Mouse (Mus musculus) MEL (cell line): ENCODE measurements around the gene Cmc4. TPM values are rescaled to one million over a fixed set of nuclear protein-coding genes. Genes with fewer than 3 reads are reported as not detected.

Source experiments
- DNase-seq: peaks from one replicate; pipeline ENCODE4 v3.0.0; 2011; ENCODE audit warnings: low read depth, low spot score
- H3K27ac ChIP-seq: 2 replicates; pipeline ENCODE4 v1.5.1; 2012; ENCODE audit warnings: low read depth, mild to moderate bottlenecking, control low read depth, low read length, moderate library complexity; ENCODE audit not compliant: control insufficient read depth
- H3K27me3 ChIP-seq, 2 experiments: fragments of 150-350 bp in 1 of 2; sonication (generic) in 1 of 2; 2 replicates each; pipeline ENCODE4 v1.6.1; 2012; ENCODE audit warnings: low read length in 2 of 2, mild to moderate bottlenecking in 2 of 2, improper control_type of control experiment in 1 of 2, moderate library complexity in 1 of 2; ENCODE audit not compliant: insufficient read depth in 2 of 2, control insufficient read depth in 1 of 2
- H3K36me3 ChIP-seq, 2 experiments: 2 replicates each; pipeline ENCODE4 v1.6.1; 2012 to 2014; ENCODE audit warnings: low read length in 2 of 2, improper control_type of control experiment in 1 of 2, inconsistent platforms in 1 of 2, mild to moderate bottlenecking in 1 of 2; ENCODE audit not compliant: insufficient read depth in 2 of 2, control insufficient read depth in 1 of 2
- H3K4me1 ChIP-seq, 2 experiments: fragments of 150-350 bp in 1 of 2; sonication (generic) in 1 of 2; 2 replicates each; pipeline ENCODE4 v1.6.1; 2012; ENCODE audit warnings: low read length in 2 of 2, improper control_type of control experiment in 1 of 2, mild to moderate bottlenecking in 1 of 2; ENCODE audit not compliant: insufficient read depth in 2 of 2, control insufficient read depth in 1 of 2
- H3K4me3 ChIP-seq, 2 experiments: fragments of 150-350 bp in 1 of 2; sonication (generic) in 1 of 2; 2 replicates each; pipeline ENCODE4 v1.5.1; 2012; ENCODE audit warnings: low read depth in 2 of 2, low read length in 2 of 2, mild to moderate bottlenecking in 2 of 2, moderate library complexity in 2 of 2, control low read depth in 1 of 2, improper control_type of control experiment in 1 of 2; ENCODE audit not compliant: control insufficient read depth in 1 of 2, insufficient read depth in 1 of 2
- H3K79me2 ChIP-seq: 2 replicates; pipeline ENCODE4 v1.6.1; 2012; ENCODE audit warnings: mild to moderate bottlenecking, low read length, moderate library complexity; ENCODE audit not compliant: control insufficient read depth, poor library complexity, insufficient read depth
- H3K9ac ChIP-seq: 2 replicates; pipeline ENCODE4 v1.6.1; 2012; ENCODE audit warnings: low read depth, mild to moderate bottlenecking, control low read depth, low read length, moderate library complexity; ENCODE audit not compliant: control insufficient read depth, poor library complexity, severe bottlenecking
- H3K9me3 ChIP-seq: fragments of 150-350 bp; sonication (generic); replicated peaks from 2 replicates; pipeline ENCODE4 v1.6.1; 2012; ENCODE audit warnings: mild to moderate bottlenecking, low read length, improper control_type of control experiment, moderate library complexity; ENCODE audit not compliant: insufficient read depth
- BHLHE40 ChIP-seq: IDR thresholded peaks from 2 replicates; pipeline ENCODE4 v1.6.1; 2012; ENCODE audit warnings: low read depth, mild to moderate bottlenecking, inconsistent platforms, low read length, improper control_type of control experiment, borderline replicate concordance
- CHD1 ChIP-seq: IDR thresholded peaks from 2 replicates; pipeline ENCODE4 v1.6.1; 2012; ENCODE audit warnings: low read depth, mild to moderate bottlenecking, inconsistent platforms, low read length, improper control_type of control experiment
- CHD2 ChIP-seq: IDR thresholded peaks from 2 replicates; pipeline ENCODE4 v1.6.1; 2011; ENCODE audit warnings: low read length, improper control_type of control experiment
- CTCF ChIP-seq, 3 experiments: IDR thresholded peaks in 2 of 3; conservative IDR thresholded peaks in 1 of 3; 2 replicates each; pipeline ENCODE4 v1.5.1; 2011 to 2012; ENCODE audit warnings: low read length in 3 of 3, low read depth in 2 of 3, mild to moderate bottlenecking in 2 of 3, improper control_type of control experiment in 1 of 3, inconsistent platforms in 1 of 3, mixed read lengths in 1 of 3, moderate library complexity in 1 of 3; ENCODE audit not compliant: control insufficient read depth in 1 of 3, insufficient read depth in 1 of 3, poor library complexity in 1 of 3, severe bottlenecking in 1 of 3
- E2F4 ChIP-seq: IDR thresholded peaks from 2 replicates; pipeline ENCODE4 v1.6.1; 2011; ENCODE audit warnings: low read depth, low read length, improper control_type of control experiment, borderline replicate concordance
- EP300 ChIP-seq, 2 experiments: IDR thresholded peaks; 2 replicates each; pipeline ENCODE4 v1.6.1; 2011; ENCODE audit warnings: improper control_type of control experiment in 2 of 2, low read length in 2 of 2, low read depth in 1 of 2, mild to moderate bottlenecking in 1 of 2
- ETS1 ChIP-seq: IDR thresholded peaks from 2 replicates; pipeline ENCODE4 v1.6.1; 2012; ENCODE audit warnings: low read depth, mild to moderate bottlenecking, inconsistent platforms, low read length, improper control_type of control experiment, moderate library complexity
- GABPA ChIP-seq: IDR thresholded peaks from 2 replicates; pipeline ENCODE4 v1.6.1; 2012; ENCODE audit warnings: low read depth, mild to moderate bottlenecking, inconsistent platforms, low read length, improper control_type of control experiment, moderate library complexity
- GATA1 ChIP-seq: IDR thresholded peaks from 2 replicates; pipeline ENCODE4 v1.6.1; 2011; ENCODE audit warnings: low read depth, low read length, improper control_type of control experiment
- HCFC1 ChIP-seq: IDR thresholded peaks from 2 replicates; pipeline ENCODE4 v1.6.1; 2012; ENCODE audit warnings: low read depth, mild to moderate bottlenecking, inconsistent platforms, low read length, improper control_type of control experiment, moderate library complexity
- JUND ChIP-seq: IDR thresholded peaks from 2 replicates; pipeline ENCODE4 v1.6.1; 2011; ENCODE audit warnings: low read depth, mild to moderate bottlenecking, improper control_type of control experiment, low read length
- KAT2A ChIP-seq: conservative IDR thresholded peaks from 2 replicates; pipeline ENCODE4 v1.6.1; 2012; ENCODE audit warnings: low read depth, low read length, improper control_type of control experiment, inconsistent platforms
- MAFK ChIP-seq: IDR thresholded peaks from 2 replicates; pipeline ENCODE4 v1.6.1; 2011; ENCODE audit warnings: low read depth, mild to moderate bottlenecking, low read length, improper control_type of control experiment, borderline replicate concordance
- MEF2A ChIP-seq: IDR thresholded peaks from 2 replicates; pipeline ENCODE4 v1.6.1; 2014; ENCODE audit warnings: low read depth, mild to moderate bottlenecking, inconsistent platforms, low read length, improper control_type of control experiment; ENCODE audit not compliant: poor library complexity, insufficient replicate concordance, severe bottlenecking; ENCODE audit errors: extremely low read depth
- MXI1 ChIP-seq: IDR thresholded peaks from 2 replicates; pipeline ENCODE4 v1.6.1; 2011; ENCODE audit warnings: mild to moderate bottlenecking, low read depth, low read length, improper control_type of control experiment
- MYB ChIP-seq: IDR thresholded peaks from 2 replicates; pipeline ENCODE4 v1.6.1; 2011; ENCODE audit warnings: mild to moderate bottlenecking, low read depth, low read length, improper control_type of control experiment
- MYC ChIP-seq: IDR thresholded peaks from 2 replicates; pipeline ENCODE4 v1.6.1; 2011; ENCODE audit warnings: low read depth, mild to moderate bottlenecking, low read length, improper control_type of control experiment, moderate library complexity
- POLR2AphosphoS5 ChIP-seq: IDR thresholded peaks from 2 replicates; pipeline ENCODE4 v1.6.1; 2012; ENCODE audit warnings: low read depth, borderline replicate concordance, mild to moderate bottlenecking, inconsistent platforms, low read length, moderate library complexity, mixed read lengths
- RAD21 ChIP-seq: IDR thresholded peaks from 2 replicates; pipeline ENCODE4 v1.6.1; 2011; ENCODE audit warnings: mild to moderate bottlenecking, low read depth, low read length, improper control_type of control experiment
- RCOR1 ChIP-seq: IDR thresholded peaks from 2 replicates; pipeline ENCODE4 v1.6.1; 2012; ENCODE audit warnings: low read depth, mild to moderate bottlenecking, inconsistent platforms, low read length, improper control_type of control experiment
- SIN3A ChIP-seq: IDR thresholded peaks from 2 replicates; pipeline ENCODE4 v1.6.1; 2012; ENCODE audit warnings: low read length, improper control_type of control experiment, inconsistent platforms
- TAL1 ChIP-seq: IDR thresholded peaks from 2 replicates; pipeline ENCODE4 v1.6.1; 2012; ENCODE audit warnings: mild to moderate bottlenecking, inconsistent platforms, low read length, moderate library complexity, mixed read lengths
- TBP ChIP-seq: IDR thresholded peaks from 2 replicates; pipeline ENCODE4 v1.8.0; 2011; ENCODE audit warnings: low read depth, low read length, improper control_type of control experiment
- TCF12 ChIP-seq: IDR thresholded peaks from 2 replicates; pipeline ENCODE4 v1.6.1; 2014; ENCODE audit warnings: low read depth, mild to moderate bottlenecking, inconsistent platforms, low read length, improper control_type of control experiment, moderate library complexity
- USF1 ChIP-seq: IDR thresholded peaks from 2 replicates; pipeline ENCODE4 v1.6.1; 2014; ENCODE audit warnings: low read depth, mild to moderate bottlenecking, inconsistent platforms, low read length, improper control_type of control experiment, moderate library complexity
- USF2 ChIP-seq, 2 experiments: IDR thresholded peaks; 2 replicates each; pipeline ENCODE4 v1.6.1; 2011 to 2012; ENCODE audit warnings: improper control_type of control experiment in 2 of 2, low read length in 2 of 2, borderline replicate concordance in 1 of 2, inconsistent platforms in 1 of 2, low read depth in 1 of 2, mild to moderate bottlenecking in 1 of 2; ENCODE audit not compliant: insufficient read depth in 1 of 2
- ZC3H11A ChIP-seq: IDR thresholded peaks from 2 replicates; pipeline ENCODE4 v1.6.1; 2012; ENCODE audit warnings: low read depth, mild to moderate bottlenecking, inconsistent platforms, low read length, improper control_type of control experiment
- ZMIZ1 ChIP-seq: IDR thresholded peaks from 2 replicates; pipeline ENCODE4 v1.6.1; 2012; ENCODE audit warnings: low read depth, mild to moderate bottlenecking, inconsistent platforms, low read length, improper control_type of control experiment, moderate library complexity
- ZNF384 ChIP-seq: IDR thresholded peaks from 2 replicates; pipeline ENCODE4 v1.6.1; 2012; ENCODE audit warnings: low read depth, mild to moderate bottlenecking, inconsistent platforms, low read length, improper control_type of control experiment
- polyA plus RNA-seq, 2 experiments: library from polyadenylated mRNA; stranded (reverse) in 1 of 2; unstranded in 1 of 2; fragments of >175 nt in 1 of 2; fragments of >200 nt in 1 of 2; gene quantifications; 2 replicates each; pipeline versions ENCODE4 v1.2.1 to v1.2.4; 2012; ENCODE audit warnings: low replicate concordance in 2 of 2, low read depth in 1 of 2; ENCODE audit not compliant: insufficient read length in 2 of 2, insufficient read depth in 1 of 2, missing spikeins in 1 of 2
- total RNA-seq: library from RNA; depleted of rRNA; stranded (reverse); fragments of 300-350 nt; gene quantifications from 2 replicates; pipeline ENCODE4 v1.2.3, GENCODE M21; 2012

The Cmc4 gene
- total and polyA plus RNA-seq, 3 experiments, result 10.6 to 10.7 TPM; not detected in 1

- Histone ChIP-seq H3K36me3 (peaks cover 0 to 14% of the 10 kb centered on the region in 2 experiments; a peak in 2 of 4 replicates), H3K4me3 (no peak overlapping the region), H3K79me2 (no peaks in the 10 kb centered on the region), H3K27me3 (no peaks in the 10 kb centered on the region), H3K9me3 (no peaks in the 10 kb centered on the region), H3K9ac (no peak overlapping the region), H3K27ac (no peak overlapping the region; the same call in 1 of the 2 replicates), H3K4me1 (peaks cover 0 to 12% of the 10 kb centered on the region in 2 experiments; a peak in 2 of 4 replicates)
- TF ChIP-seq ETS1, result peak; percentile 64
- TF ChIP-seq E2F4, result no peak
- TF ChIP-seq ZMIZ1, result no peak
- TF ChIP-seq TCF12, result peak; percentile 84
- 0 out of 2 replicates have a peak, but pooled peaks have one; percentile 24 for TF ChIP-seq SIN3A
- peak; percentile 62; the same call in 1 of the 2 replicates for TF ChIP-seq GATA1
- TF ChIP-seq ZC3H11A, result no peak
- peak; percentile 50; the same call in 1 of the 2 replicates for TF ChIP-seq RCOR1
- no peak for TF ChIP-seq BHLHE40
- no peak for TF ChIP-seq USF2 (IDR thresholded peaks at IDR 0.05; ENCODE audit: borderline replicate concordance in 1 of 2, insufficient read depth in 1 of 2, low read depth in 1 of 2, low read length in 2 of 2)
- TF ChIP-seq MYC, result no peak
- no peak for TF ChIP-seq CHD1
- peak; percentile 45 to 70; a peak in 3 of 4 replicates for TF ChIP-seq EP300 (IDR thresholded peaks at IDR 0.05; ENCODE audit: low read depth in 1 of 2, low read length in 2 of 2)
- TF ChIP-seq TAL1, result peak; percentile 68
- no peak for TF ChIP-seq HCFC1
- TF ChIP-seq CTCF (IDR thresholded peaks at IDR 0.05 in 2 of 3, conservative IDR thresholded peaks at IDR 0.05 in 1 of 3; ENCODE audit: control insufficient read depth in 1 of 3, insufficient read depth in 1 of 3, low read depth in 2 of 3, low read length in 3 of 3, poor library complexity in 1 of 3, severe bottlenecking in 1 of 3), result no peak
- no peak for TF ChIP-seq KAT2A
- no peak for TF ChIP-seq USF1
- peak; percentile 64 for DNase-seq
These were observed 39.6 kb downstream of the Cmc4 start for GRCm38 (mm10) chrX:75376815-75377214.

GRCm38 (mm10) chrX:75372666-75373425 lies 43.5 kb downstream of the Cmc4 start:
- Histone ChIP-seq H3K79me2 (no peaks in the 10 kb centered on the region), H3K4me1 (peaks cover 9 to 11% of the 10 kb centered on the region in 2 experiments), H3K4me3 (no peak overlapping the region), H3K9ac (no peak overlapping the region), H3K27ac (no peak overlapping the region), H3K9me3 (no peaks in the 10 kb centered on the region), H3K27me3 (no peaks in the 10 kb centered on the region), H3K36me3 (peaks cover 0 to 17% of the 10 kb centered on the region in 2 experiments; a peak in 2 of 4 replicates)
- peak; percentile 14 for DNase-seq
- TF ChIP-seq TBP (no peak), JUND (no peak), POLR2AphosphoS5 (no peak), BHLHE40 (no peak), ZC3H11A (no peak), CHD2 (no peak), RAD21 (no peak), MEF2A (no peak), MYB (no peak), GABPA (no peak), ETS1 (peak; percentile 58), MXI1 (no peak), MAFK (no peak), TCF12 (0 out of 2 replicates have a peak, but pooled peaks have one; percentile 24), CHD1 (no peak), SIN3A (no peak), ZNF384 (no peak), MYC (no peak)
